Mouse (Mus musculus) effector memory CD4-positive, alpha-beta T cell, adult 7 months (primary cell): ENCODE results near the gene Olfr1417. TPM values are rescaled to one million over a fixed set of nuclear protein-coding genes. Genes with fewer than 3 reads are reported as not detected.

ENCODE experiments used
- polyA plus RNA-seq: library from polyadenylated mRNA; unstranded; fragments of 100-300 nt; shearing (Covaris generic); gene quantifications from one replicate; pipeline ENCODE4 v1.2.1, GENCODE M21; 2017

Gene Olfr1417
- polyA plus RNA-seq, result not detected

GRCm38 (mm10) chr19:11839119-11839518 is at the start of gene Olfr1417:
Gene Olfr1417 (minus strand): TSS chr19:11839219.

GRCm38 (mm10) chr19:11886265-11886664 is 47.2 kb upstream of the Olfr1417 start, which contains the start of gene Olfr1420:
Gene Olfr1420 (plus strand): TSS chr19:11886565.

DNA sequence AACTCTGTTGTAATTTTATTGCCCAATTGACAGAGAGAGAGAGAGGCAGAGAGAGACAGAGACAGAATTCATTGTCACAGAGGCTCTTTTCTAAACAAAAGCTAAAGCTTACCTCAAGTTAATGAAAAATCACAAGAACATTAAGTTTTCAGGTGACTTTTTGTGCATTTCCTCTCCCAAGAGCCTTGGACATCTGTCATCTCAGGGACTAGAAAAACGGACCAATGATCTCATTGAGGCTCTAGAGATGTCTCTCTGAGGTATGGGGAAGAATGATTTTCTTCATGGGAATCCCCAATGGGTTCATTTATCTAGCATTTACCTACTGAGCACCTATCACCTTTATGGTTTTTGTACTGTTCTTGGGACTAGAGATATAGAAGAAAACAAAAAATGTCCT is 36.0 kb upstream of the Olfr1417 start, which contains the start of gene Olfr1419:
Olfr1419 (minus strand) TSS at position 101 of the 400 bp plus-strand sequence.

GRCm38 (mm10) chr19:11860966-11861365 is 21.9 kb upstream of the Olfr1417 start, which contains the start of gene Olfr1418:
Gene Olfr1418 (minus strand): TSS chr19:11861066.

GRCm38 (mm10) chr19:11819143-11819700 is 19.8 kb downstream of the Olfr1417 start, which contains the start of gene Stx3:
Gene Stx3 (minus strand): TSS chr19:11819403.

Other genes starting within 250 kb of the Olfr1417 start
- 24.3 TPM for gene Ms4a6d, start 234.4 kb downstream of the Olfr1417 start, polyA plus RNA-seq
- not detected for gene Ms4a2, start 215.5 kb downstream of the Olfr1417 start, polyA plus RNA-seq
- gene Ms4a3, start 198.4 kb downstream of the Olfr1417 start, polyA plus RNA-seq, result not detected
- gene Oosp2, start 178.7 kb downstream of the Olfr1417 start, polyA plus RNA-seq, result not detected
- gene Oosp1, start 148.1 kb downstream of the Olfr1417 start, polyA plus RNA-seq, result not detected
- gene Oosp3, start 142.2 kb downstream of the Olfr1417 start, polyA plus RNA-seq, result 0.66 TPM
- not detected for gene Gif, start 91.7 kb downstream of the Olfr1417 start, polyA plus RNA-seq
- gene Mrpl16, start 68.8 kb downstream of the Olfr1417 start, polyA plus RNA-seq, result 41.6 TPM
- gene Stx3, start 19.8 kb downstream of the Olfr1417 start, polyA plus RNA-seq, result 2.2 TPM
- gene Olfr1418, start 21.8 kb upstream of the Olfr1417 start, polyA plus RNA-seq, result not detected
- gene Olfr1419, start 35.9 kb upstream of the Olfr1417 start, polyA plus RNA-seq, result not detected
- gene Olfr1420, start 47.3 kb upstream of the Olfr1417 start, polyA plus RNA-seq, result not detected
- 26.8 TPM for gene Patl1, start 73.2 kb upstream of the Olfr1417 start, polyA plus RNA-seq
- 50.4 TPM for gene Osbp, start 126.7 kb upstream of the Olfr1417 start, polyA plus RNA-seq
- gene Olfr1423, start 202.1 kb upstream of the Olfr1417 start, polyA plus RNA-seq, result not detected
- gene Olfr1424, start 223.5 kb upstream of the Olfr1417 start, polyA plus RNA-seq, result 0.29 TPM
- not detected for gene Olfr1425, start 238.5 kb upstream of the Olfr1417 start, polyA plus RNA-seq